Mouse (Mus musculus) forebrain, embryonic 10.5 days (tissue): ENCODE data around the gene Srgap3. TPM values are rescaled to one million over a fixed set of nuclear protein-coding genes. Genes with fewer than 3 reads are reported as not detected.
A peak's percentile ranks its signal among the peaks of the same experiment; 100 is the strongest.

ENCODE experiments used
- DNase-seq: peaks from one replicate; pipeline ENCODE4 v3.0.0-alpha.2; 2017; ENCODE audit warnings: low spot score; ENCODE audit errors: extremely low spot score
- H3K27ac ChIP-seq: fragments of 300-500 bp; sonication (generic); 2 replicates; pipeline ENCODE4 v1.5.1; 2016; ENCODE audit warnings: mild to moderate bottlenecking
- H3K27me3 ChIP-seq: fragments of 300-500 bp; sonication (generic); 2 replicates; pipeline ENCODE4 v1.6.1; 2016; ENCODE audit warnings: mild to moderate bottlenecking; ENCODE audit not compliant: poor library complexity, severe bottlenecking
- H3K36me3 ChIP-seq: fragments of 300-500 bp; sonication (generic); replicated peaks from 2 replicates; pipeline ENCODE4 v1.6.1; 2016; ENCODE audit warnings: mild to moderate bottlenecking, moderate library complexity
- H3K4me1 ChIP-seq: fragments of 300-500 bp; sonication (generic); 2 replicates; pipeline ENCODE4 v1.6.1; 2016
- H3K4me3 ChIP-seq: fragments of 300-500 bp; sonication (generic); 2 replicates; pipeline ENCODE4 v1.5.1; 2016; ENCODE audit warnings: mild to moderate bottlenecking, moderate library complexity
- H3K9me3 ChIP-seq: fragments of 300-500 bp; sonication (generic); 2 replicates; pipeline ENCODE4 v1.6.1; 2016; ENCODE audit warnings: mild to moderate bottlenecking, moderate library complexity
- WGBS: fragments of 180-500 bp; shearing (Covaris S2); methylation state at CpG from one replicate; pipeline ENCODE4 v1.1.7; 2016; 5-methylcytosine and 5-hydroxymethylcytosine counted together
- polyA plus RNA-seq: library from polyadenylated mRNA; unstranded; fragments of >200 nt; fragmentation: Nextera tagmentation; extraction: Ambion mirVana; gene quantifications from 2 replicates; pipeline ENCODE4 v1.2.1, GENCODE M21; 2016

Srgap3 gene
- polyA plus RNA-seq, 1 experiment from 2014 or later = 16.5 TPM

GRCm38 (mm10) chr6:112898435-112898834 lies 48.6 kb downstream of the Srgap3 start:
- no peaks in the 10 kb centered on the region for H3K9me3 ChIP-seq
- H3K27me3 ChIP-seq = no peaks in the 10 kb centered on the region
- no peak for DNase-seq
- WGBS = 88% methylated on average over 4 of the region's 4 CpGs
- no peak overlapping the region; the same call in 1 of the 2 replicates for H3K4me3 ChIP-seq
- H3K4me1 ChIP-seq = peaks cover 74% of the 10 kb centered on the region
- H3K36me3 ChIP-seq = peaks cover 20% of the 10 kb centered on the region
- peak overlapping the region; percentile 93 for H3K27ac ChIP-seq

- no peak for DNase-seq
- Histone ChIP-seq H3K27me3 (no peaks in the 10 kb centered on the region), H3K9me3 (no peaks in the 10 kb centered on the region), H3K27ac (peak overlapping the region; percentile 81), H3K4me3 (peak overlapping the region; percentile 11; the same call in 1 of the 2 replicates), H3K36me3 (peaks cover 37% of the 10 kb centered on the region), H3K4me1 (peaks cover 54% of the 10 kb centered on the region)
- 36% methylated on average over 11 of the region's 11 CpGs for WGBS
These were observed 50.7 kb downstream of the Srgap3 start for GRCm38 (mm10) chr6:112896372-112896771.

- H3K27me3 ChIP-seq = no peaks in the 10 kb centered on the region
- no peak for DNase-seq
- 88% methylated on average over 2 of the region's 2 CpGs for WGBS
- H3K36me3 ChIP-seq = peaks cover 70% of the 10 kb centered on the region
- no peak overlapping the region for H3K4me3 ChIP-seq
- peak overlapping the region; percentile 20; the same call in 1 of the 2 replicates for H3K27ac ChIP-seq
- H3K4me1 ChIP-seq = peaks cover 20% of the 10 kb centered on the region
- H3K9me3 ChIP-seq = no peaks in the 10 kb centered on the region
These were observed 56.7 kb downstream of the Srgap3 start for GRCm38 (mm10) chr6:112890331-112890751.

GRCm38 (mm10) chr6:112883588-112884135 lies 63.4 kb downstream of the Srgap3 start:
- H3K27me3 ChIP-seq = no peaks in the 10 kb centered on the region
- DNase-seq = no peak
- H3K4me3 ChIP-seq = no peak overlapping the region
- H3K4me1 ChIP-seq = peaks cover 74% of the 10 kb centered on the region
- H3K36me3 ChIP-seq = peaks cover 20% of the 10 kb centered on the region
- H3K27ac ChIP-seq = peak overlapping the region; percentile 70
- WGBS = 80% methylated on average over 5 of the region's 5 CpGs
- H3K9me3 ChIP-seq = no peaks in the 10 kb centered on the region

- H3K27me3 ChIP-seq = no peaks in the 10 kb centered on the region
- peaks cover 60% of the 10 kb centered on the region for H3K4me1 ChIP-seq
These were observed 67.0 kb downstream of the Srgap3 start for GRCm38 (mm10) chr6:112880048-112880534.

GRCm38 (mm10) chr6:112879154-112879553 lies 67.9 kb downstream of the Srgap3 start:
- H3K27ac ChIP-seq = peak overlapping the region; percentile 89
- H3K4me1 ChIP-seq = peaks cover 51% of the 10 kb centered on the region
- no peaks in the 10 kb centered on the region for H3K27me3 ChIP-seq
- peaks cover 27% of the 10 kb centered on the region for H3K36me3 ChIP-seq
- H3K4me3 ChIP-seq = no peak overlapping the region
- DNase-seq = no peak
- WGBS = 88% methylated on average over 5 of the region's 5 CpGs
- no peaks in the 10 kb centered on the region for H3K9me3 ChIP-seq

More at GRCm38 (mm10) chr6:112880048-112880534, 67.0 kb downstream of the Srgap3 start:
- peak overlapping the region; percentile 89 for H3K27ac ChIP-seq
- H3K36me3 ChIP-seq = peaks cover 27% of the 10 kb centered on the region
- WGBS = 6% methylated on average over 5 of the region's 5 CpGs
- peak overlapping the region; percentile 24 for H3K4me3 ChIP-seq
- peak; percentile 63 for DNase-seq
- H3K9me3 ChIP-seq = no peaks in the 10 kb centered on the region

GRCm38 (mm10) chr6:112873089-112873835 lies 73.8 kb downstream of the Srgap3 start:
- H3K27me3 ChIP-seq = no peaks in the 10 kb centered on the region
- 86% methylated on average over 9 of the region's 9 CpGs for WGBS
- H3K36me3 ChIP-seq = peaks cover 37% of the 10 kb centered on the region
- no peak overlapping the region for H3K27ac ChIP-seq
- H3K9me3 ChIP-seq = no peaks in the 10 kb centered on the region
- no peak overlapping the region for H3K4me3 ChIP-seq
- no peak for DNase-seq
- peaks cover 50% of the 10 kb centered on the region for H3K4me1 ChIP-seq

GRCm38 (mm10) chr6:112871241-112871780 lies 75.8 kb downstream of the Srgap3 start:
- Histone ChIP-seq H3K36me3 (peaks cover 37% of the 10 kb centered on the region), H3K4me1 (peaks cover 56% of the 10 kb centered on the region), H3K27me3 (no peaks in the 10 kb centered on the region), H3K9me3 (no peaks in the 10 kb centered on the region), H3K27ac (peak overlapping the region; percentile 37), H3K4me3 (no peak overlapping the region)
- no peak for DNase-seq
- 88% methylated on average over 7 of the region's 7 CpGs for WGBS

GRCm38 (mm10) chr6:112868197-112868957 lies 78.7 kb downstream of the Srgap3 start:
- WGBS = 88% methylated on average over 9 of the region's 9 CpGs
- Histone ChIP-seq H3K27me3 (no peaks in the 10 kb centered on the region), H3K9me3 (no peaks in the 10 kb centered on the region), H3K4me1 (peaks cover 69% of the 10 kb centered on the region), H3K36me3 (peaks cover 33% of the 10 kb centered on the region), H3K4me3 (no peak overlapping the region), H3K27ac (0 out of 2 replicates have a peak overlapping the region, but pooled peaks have one; percentile 3)
- DNase-seq = no peak

- H3K27ac ChIP-seq = peak overlapping the region; percentile 54; the same call in 1 of the 2 replicates
- H3K9me3 ChIP-seq = no peaks in the 10 kb centered on the region
- DNase-seq = no peak
- H3K4me3 ChIP-seq = no peak overlapping the region
- peaks cover 48% of the 10 kb centered on the region for H3K4me1 ChIP-seq
- WGBS = 84% methylated on average over 4 of the region's 4 CpGs
- H3K36me3 ChIP-seq = peaks cover 30% of the 10 kb centered on the region
- H3K27me3 ChIP-seq = no peaks in the 10 kb centered on the region
These were observed 81.0 kb downstream of the Srgap3 start for GRCm38 (mm10) chr6:112866096-112866495.

- Histone ChIP-seq H3K36me3 (peaks cover 23% of the 10 kb centered on the region; the same call in 1 of the 2 replicates), H3K4me1 (peaks cover 42% of the 10 kb centered on the region), H3K27ac (peak overlapping the region; percentile 54; the same call in 1 of the 2 replicates), H3K4me3 (no peak overlapping the region), H3K9me3 (no peaks in the 10 kb centered on the region), H3K27me3 (no peaks in the 10 kb centered on the region)
- no peak for DNase-seq
- WGBS = 79% methylated on average over 6 of the region's 6 CpGs
These were observed 82.0 kb downstream of the Srgap3 start for GRCm38 (mm10) chr6:112865021-112865531.

GRCm38 (mm10) chr6:112862465-112862864 lies 84.6 kb downstream of the Srgap3 start:
- peaks cover 11% of the 10 kb centered on the region; the same call in 1 of the 2 replicates for H3K36me3 ChIP-seq
- H3K27me3 ChIP-seq = no peaks in the 10 kb centered on the region
- 85% methylated on average over 7 of the region's 7 CpGs for WGBS
- no peak overlapping the region for H3K27ac ChIP-seq
- no peaks in the 10 kb centered on the region for H3K9me3 ChIP-seq
- peaks cover 28% of the 10 kb centered on the region for H3K4me1 ChIP-seq
- no peak overlapping the region for H3K4me3 ChIP-seq
- DNase-seq = no peak
